Mouse (Mus musculus) liver, embryonic 15.5 days (tissue): ENCODE measurements around the gene Hsdl2. TPM values are rescaled to one million over a fixed set of nuclear protein-coding genes. Genes with fewer than 3 reads are reported as not detected.
A peak's percentile ranks its signal among the peaks of the same experiment; 100 is the strongest.

ENCODE experiments used
- ATAC-seq: fragments of 200-750 bp; cut with Nextera tagmentation; 2 replicates; pipeline ENCODE4 v1.8.0; 2017; ENCODE audit warnings: moderate number of reproducible peaks, mild to moderate bottlenecking, moderate library complexity; ENCODE audit not compliant: insufficient read depth
- H3K27ac ChIP-seq: fragments of 300-500 bp; sonication (generic); replicated peaks from 2 replicates; pipeline ENCODE4 v1.5.1; 2015; ENCODE audit warnings: mild to moderate bottlenecking, inconsistent platforms
- H3K27me3 ChIP-seq: fragments of 300-500 bp; sonication (generic); 2 replicates; pipeline ENCODE4 v1.6.1; 2015; ENCODE audit warnings: mild to moderate bottlenecking, inconsistent platforms
- H3K36me3 ChIP-seq: fragments of 300-500 bp; sonication (generic); replicated peaks from 2 replicates; pipeline ENCODE4 v1.6.1; 2015; ENCODE audit warnings: moderate library complexity, mild to moderate bottlenecking, inconsistent platforms
- H3K4me1 ChIP-seq: fragments of 300-500 bp; sonication (generic); replicated peaks from 2 replicates; pipeline ENCODE4 v1.6.1; 2015; ENCODE audit warnings: inconsistent platforms
- H3K4me2 ChIP-seq: fragments of 300-500 bp; sonication (generic); 2 replicates; pipeline ENCODE4 v1.6.1; 2015; ENCODE audit warnings: moderate library complexity, mild to moderate bottlenecking, inconsistent platforms
- H3K4me3 ChIP-seq: fragments of 300-500 bp; sonication (generic); replicated peaks from 2 replicates; pipeline ENCODE4 v1.5.1; 2015; ENCODE audit warnings: mild to moderate bottlenecking, inconsistent platforms
- H3K9ac ChIP-seq: fragments of 300-500 bp; sonication (generic); 2 replicates; pipeline ENCODE4 v1.6.1; 2015; ENCODE audit warnings: moderate library complexity, mild to moderate bottlenecking, inconsistent platforms
- H3K9me3 ChIP-seq: fragments of 300-500 bp; sonication (generic); replicated peaks from 2 replicates; pipeline ENCODE4 v1.6.1; 2016; ENCODE audit warnings: inconsistent platforms
- WGBS: fragments of 180-500 bp; shearing (Covaris S2); methylation state at CpG from one replicate; pipeline ENCODE4 v1.1.7; 2015; ENCODE audit warnings: mixed read lengths; ENCODE audit not compliant: insufficient replicate concordance; 5-methylcytosine and 5-hydroxymethylcytosine counted together
- polyA plus RNA-seq: library from polyadenylated mRNA; unstranded; fragments of >200 nt; fragmentation: Nextera tagmentation; extraction: Ambion mirVana; gene quantifications from 2 replicates; pipeline ENCODE4 v1.2.1, GENCODE M21; 2015

Gene Hsdl2
- polyA plus RNA-seq, 1 experiment from 2014 or later, result 19.6 TPM

GRCm38 (mm10) chr4:59629076-59629874 lies 47.9 kb downstream of the Hsdl2 start:
- Histone ChIP-seq H3K4me1 (peaks cover 47% of the 10 kb centered on the region), H3K4me3 (no peak overlapping the region), H3K9me3 (no peaks in the 10 kb centered on the region), H3K27ac (no peak overlapping the region), H3K27me3 (no peaks in the 10 kb centered on the region), H3K9ac (no peak overlapping the region), H3K4me2 (no peak overlapping the region), H3K36me3 (no peaks in the 10 kb centered on the region)
- no peak for ATAC-seq
- 46% methylated on average over 7 of the region's 7 CpGs for WGBS

DNA sequence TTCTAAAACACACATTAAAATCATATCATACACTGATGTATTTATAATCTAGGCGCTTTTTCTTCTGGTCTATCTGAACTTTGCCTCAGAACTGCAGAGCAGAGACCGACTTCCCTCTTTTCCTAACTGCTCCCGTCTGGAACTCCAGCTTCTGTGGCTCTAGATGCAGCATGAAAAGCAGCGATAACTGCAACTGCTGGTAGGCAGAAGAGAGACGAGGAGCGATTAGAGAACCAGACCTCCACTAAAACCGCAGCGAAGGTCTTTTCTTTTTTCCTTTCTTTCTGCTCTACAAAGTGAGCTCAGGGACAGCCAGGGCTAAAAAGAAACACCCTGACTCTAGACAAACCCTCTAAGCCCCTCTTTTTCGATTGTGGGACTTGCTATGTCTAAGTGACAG lies 48.8 kb downstream of the Hsdl2 start:
- H3K4me2 ChIP-seq, result peak overlapping the region; percentile 33
- H3K9me3 ChIP-seq, result no peaks in the 10 kb centered on the region
- no peak overlapping the region for H3K9ac ChIP-seq
- 45% methylated on average over 9 of the region's 9 CpGs for WGBS
- peaks cover 47% of the 10 kb centered on the region for H3K4me1 ChIP-seq
- H3K27ac ChIP-seq, result no peak overlapping the region
- ATAC-seq, result no peak
- H3K4me3 ChIP-seq, result no peak overlapping the region
- no peaks in the 10 kb centered on the region for H3K27me3 ChIP-seq
- H3K36me3 ChIP-seq, result no peaks in the 10 kb centered on the region

- Histone ChIP-seq H3K4me1 (peaks cover 56% of the 10 kb centered on the region), H3K36me3 (no peaks in the 10 kb centered on the region), H3K4me2 (no peak overlapping the region), H3K9me3 (no peaks in the 10 kb centered on the region), H3K27ac (no peak overlapping the region), H3K9ac (no peak overlapping the region), H3K27me3 (no peaks in the 10 kb centered on the region), H3K4me3 (no peak overlapping the region)
- no peak for ATAC-seq
- WGBS, result 17% methylated on average over 1 of the region's 1 CpGs
These were observed 53.2 kb downstream of the Hsdl2 start for GRCm38 (mm10) chr4:59634532-59634931.

DNA sequence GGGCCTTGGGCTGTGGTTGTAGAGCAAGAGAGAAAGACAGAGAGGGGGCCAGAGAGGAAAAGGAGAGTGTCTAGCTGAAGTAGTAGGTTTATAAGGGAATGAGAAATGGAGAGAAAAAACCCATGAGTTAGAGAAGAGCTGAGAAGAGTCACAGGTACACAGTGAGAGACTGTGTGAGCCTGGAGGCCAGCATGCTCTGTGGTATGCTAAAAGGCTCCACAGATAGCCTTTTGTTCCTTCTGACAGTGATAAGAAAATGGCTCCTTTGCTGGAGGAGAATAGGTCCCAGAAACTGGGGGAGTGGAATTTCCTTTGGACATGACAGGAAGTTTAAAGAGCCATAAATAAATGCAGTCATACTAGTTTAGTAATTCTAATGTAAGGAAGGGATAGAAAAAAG lies 57.8 kb downstream of the Hsdl2 start:
- Histone ChIP-seq H3K9ac (no peak overlapping the region), H3K4me1 (peaks cover 78% of the 10 kb centered on the region), H3K27ac (no peak overlapping the region), H3K27me3 (no peaks in the 10 kb centered on the region), H3K36me3 (no peaks in the 10 kb centered on the region), H3K4me3 (no peak overlapping the region), H3K4me2 (no peak overlapping the region), H3K9me3 (no peaks in the 10 kb centered on the region)
- ATAC-seq, result no peak

- H3K27me3 ChIP-seq, result no peaks in the 10 kb centered on the region
- no peak overlapping the region for H3K9ac ChIP-seq
- no peak overlapping the region for H3K4me2 ChIP-seq
- H3K36me3 ChIP-seq, result no peaks in the 10 kb centered on the region
- H3K9me3 ChIP-seq, result no peaks in the 10 kb centered on the region
- H3K27ac ChIP-seq, result 0 out of 2 replicates have a peak overlapping the region, but pooled peaks have one; percentile 24
- WGBS, result 82% methylated on average over 2 of the region's 2 CpGs
- H3K4me1 ChIP-seq, result peaks cover 73% of the 10 kb centered on the region
- no peak overlapping the region for H3K4me3 ChIP-seq
- no peak for ATAC-seq
These were observed 59.4 kb downstream of the Hsdl2 start for GRCm38 (mm10) chr4:59640720-59641119.

GRCm38 (mm10) chr4:59642039-59642438 lies 60.7 kb downstream of the Hsdl2 start:
- H3K27me3 ChIP-seq, result no peaks in the 10 kb centered on the region
- H3K4me2 ChIP-seq, result no peak overlapping the region
- H3K9me3 ChIP-seq, result no peaks in the 10 kb centered on the region
- no peaks in the 10 kb centered on the region for H3K36me3 ChIP-seq
- 0 out of 2 replicates have a peak overlapping the region, but pooled peaks have one; percentile 7 for H3K27ac ChIP-seq
- WGBS, result 76% methylated on average over 3 of the region's 3 CpGs
- peaks cover 80% of the 10 kb centered on the region for H3K4me1 ChIP-seq
- no peak overlapping the region for H3K9ac ChIP-seq
- ATAC-seq, result no peak
- no peak overlapping the region for H3K4me3 ChIP-seq

GRCm38 (mm10) chr4:59642657-59643056 lies 61.3 kb downstream of the Hsdl2 start:
- H3K4me3 ChIP-seq, result no peak overlapping the region
- 75% methylated on average over 2 of the region's 2 CpGs for WGBS
- peaks cover 79% of the 10 kb centered on the region for H3K4me1 ChIP-seq
- H3K27me3 ChIP-seq, result no peaks in the 10 kb centered on the region
- ATAC-seq, result no peak
- H3K27ac ChIP-seq, result no peak overlapping the region
- no peak overlapping the region for H3K9ac ChIP-seq
- no peaks in the 10 kb centered on the region for H3K9me3 ChIP-seq
- H3K36me3 ChIP-seq, result no peaks in the 10 kb centered on the region
- no peak overlapping the region for H3K4me2 ChIP-seq

- H3K4me1 ChIP-seq, result peaks cover 81% of the 10 kb centered on the region
- no peaks in the 10 kb centered on the region for H3K36me3 ChIP-seq
- no peak overlapping the region for H3K9ac ChIP-seq
- H3K9me3 ChIP-seq, result no peaks in the 10 kb centered on the region
- H3K27me3 ChIP-seq, result no peaks in the 10 kb centered on the region
- H3K27ac ChIP-seq, result peak overlapping the region; percentile 51
- WGBS, result 51% methylated on average over 3 of the region's 3 CpGs
- no peak for ATAC-seq
- no peak overlapping the region for H3K4me3 ChIP-seq
- H3K4me2 ChIP-seq, result no peak overlapping the region; the same call in 1 of the 2 replicates
These were observed 63.1 kb downstream of the Hsdl2 start for GRCm38 (mm10) chr4:59644431-59644830.

GRCm38 (mm10) chr4:59644992-59645391 lies 63.6 kb downstream of the Hsdl2 start:
- peak overlapping the region; percentile 53 for H3K27ac ChIP-seq
- no peak overlapping the region for H3K9ac ChIP-seq
- H3K4me2 ChIP-seq, result peak overlapping the region; percentile 13; the same call in 1 of the 2 replicates
- H3K27me3 ChIP-seq, result no peaks in the 10 kb centered on the region
- no peak overlapping the region for H3K4me3 ChIP-seq
- no peaks in the 10 kb centered on the region for H3K36me3 ChIP-seq
- ATAC-seq, result no peak
- no peaks in the 10 kb centered on the region for H3K9me3 ChIP-seq
- peaks cover 82% of the 10 kb centered on the region for H3K4me1 ChIP-seq
- WGBS, result 84% methylated on average over 4 of the region's 4 CpGs

GRCm38 (mm10) chr4:59645610-59646009 lies 64.2 kb downstream of the Hsdl2 start:
- Histone ChIP-seq H3K27ac (peak overlapping the region; percentile 86), H3K4me3 (peak overlapping the region; percentile 32), H3K36me3 (no peaks in the 10 kb centered on the region), H3K27me3 (no peaks in the 10 kb centered on the region), H3K9ac (peak overlapping the region; percentile 35; the same call in 1 of the 2 replicates), H3K9me3 (no peaks in the 10 kb centered on the region), H3K4me2 (peak overlapping the region; percentile 58), H3K4me1 (peaks cover 80% of the 10 kb centered on the region)
- ATAC-seq, result peak; percentile 46
- WGBS, result 29% methylated on average over 2 of the region's 2 CpGs

GRCm38 (mm10) chr4:59646020-59646696 lies 64.8 kb downstream of the Hsdl2 start:
- Histone ChIP-seq H3K27ac (peak overlapping the region; percentile 86), H3K36me3 (no peaks in the 10 kb centered on the region), H3K27me3 (no peaks in the 10 kb centered on the region), H3K9ac (peak overlapping the region; percentile 35; the same call in 1 of the 2 replicates), H3K9me3 (no peaks in the 10 kb centered on the region), H3K4me3 (peak overlapping the region; percentile 32), H3K4me1 (peaks cover 76% of the 10 kb centered on the region), H3K4me2 (peak overlapping the region; percentile 58)
- peak; percentile 90 for ATAC-seq
- WGBS, result 18% methylated on average over 10 of the region's 10 CpGs
